Mouse (Mus musculus): ENCODE results near the gene Mcrip2. TPM values are rescaled to one million over a fixed set of nuclear protein-coding genes. Genes with fewer than 3 reads are reported as not detected.

Gene Mcrip2
- total RNA-seq, 2 experiments from 2014 or later: 16.7 to 18.3 TPM

- DNase-seq: no peak
- intact Hi-C loops (cut with DNase I): no loop called here
Observed at GRCm38 (mm10) chr17:25824362-25825142, 44.0 kb downstream of the Mcrip2 start.

- intact Hi-C loops (cut with DNase I): no loop called here
Observed at GRCm38 (mm10) chr17:25823452-25823851, 45.1 kb downstream of the Mcrip2 start, which contains the start of gene Wdr24. Gene Wdr24, plus strand, starts transcription at chr17:25823627.

GRCm38 (mm10) chr17:25818851-25819780 lies 49.4 kb downstream of the Mcrip2 start:
- no peak for DNase-seq
- intact Hi-C loops (cut with DNase I): no loop called here

More at GRCm38 (mm10) chr17:25823452-25823851, 45.1 kb downstream of the Mcrip2 start, which contains the start of gene Wdr24:
- peak; percentile 72 for DNase-seq

- DNase-seq: no peak
- intact Hi-C loops (cut with DNase I): no loop called here
Observed at GRCm38 (mm10) chr17:25817662-25818061, 50.9 kb downstream of the Mcrip2 start.

Small RNA genes lying within 50 kb of the gene (microRNA-seq; reads per million reads assigned to microRNA genes)
- 2.1 reads per million for gene Mir3082

Other genes starting within 250 kb of the Mcrip2 start
- 10 to 100 TPM in 1 of 2 experiments, 1 to 10 TPM in 1; 9.9 to 16.3 TPM for gene Gng13, start 151.6 kb downstream of the Mcrip2 start, total RNA-seq (2021)
- 1 to 10 TPM; 4.3 to 5.8 TPM for gene Chtf18, start 141.3 kb downstream of the Mcrip2 start, total RNA-seq (2021)
- 10 to 100 TPM; 21.1 to 25.4 TPM for gene Rpusd1, start 141.1 kb downstream of the Mcrip2 start, total RNA-seq (2021)
- gene Mslnl, start 132.7 kb downstream of the Mcrip2 start, total RNA-seq (2021): not detected
- 1 to 10 TPM; 3.0 to 3.9 TPM for gene Msln, start 114.4 kb downstream of the Mcrip2 start, total RNA-seq (2021)
- gene Narfl, start 95.0 kb downstream of the Mcrip2 start, total RNA-seq (2021): 10 to 100 TPM; 24.1 to 25.1 TPM
- 10 to 100 TPM; 82.0 to 98.4 TPM for gene Haghl, start 83.1 kb downstream of the Mcrip2 start, total RNA-seq (2021)
- not detected for gene Ccdc78, start 82.2 kb downstream of the Mcrip2 start, total RNA-seq (2021)
- gene Fam173a, start 75.9 kb downstream of the Mcrip2 start, total RNA-seq (2021): 10 to 100 TPM; 50.6 to 61.1 TPM
- gene AC134908.4, start 73.1 kb downstream of the Mcrip2 start, total RNA-seq (2021): not detected
- gene Metrn, start 71.6 kb downstream of the Mcrip2 start, total RNA-seq (2021): 10 to 100 TPM; 45.8 to 56.7 TPM
- 100 to 1,000 TPM; 130 to 132 TPM for gene Fbxl16, start 59.7 kb downstream of the Mcrip2 start, total RNA-seq (2021)
- gene Wdr24, start 45.1 kb downstream of the Mcrip2 start, total RNA-seq (2021): 10 to 100 TPM; 25.2 to 26.5 TPM
- gene Jmjd8, start 39.9 kb downstream of the Mcrip2 start, total RNA-seq (2021): 10 to 100 TPM; 54.8 to 55.1 TPM
- gene Stub1, start 35.4 kb downstream of the Mcrip2 start, total RNA-seq (2021): 100 to 1,000 TPM; 162 to 171 TPM
- gene Rhbdl1, start 31.5 kb downstream of the Mcrip2 start, total RNA-seq (2021): 10 to 100 TPM; 58.5 to 61.5 TPM
- gene Gm20683, start 27.0 kb downstream of the Mcrip2 start, total RNA-seq (2021): 10 to 100 TPM; 22.7 to 26.6 TPM
- 10 to 100 TPM; 58.5 to 65.2 TPM for gene Rhot2, start 23.9 kb downstream of the Mcrip2 start, total RNA-seq (2021)
- gene Wdr90, start 7.3 kb downstream of the Mcrip2 start, total RNA-seq (2021): 10 to 100 TPM; 37.4 to 39.4 TPM
- 10 to 100 TPM; 24.1 to 25.8 TPM for gene Mettl26, start 6.3 kb upstream of the Mcrip2 start, total RNA-seq (2021)
- 1 to 10 TPM; 1.3 to 2.2 TPM for gene Wfikkn1, start 12.1 kb upstream of the Mcrip2 start, total RNA-seq (2021)
- 10 to 100 TPM; 47.0 to 47.2 TPM for gene Rab40c, start 51.0 kb upstream of the Mcrip2 start, total RNA-seq (2021)
- 100 to 1,000 TPM in 1 of 2 experiments, 10 to 100 TPM in 1; 87.1 to 104 TPM for gene Pigq, start 76.2 kb upstream of the Mcrip2 start, total RNA-seq (2021)
- gene Nhlrc4, start 76.2 kb upstream of the Mcrip2 start, total RNA-seq (2021): not detected
- not detected for gene A930017K11Rik, start 83.8 kb upstream of the Mcrip2 start, total RNA-seq (2021)
- gene Capn15, start 117.0 kb upstream of the Mcrip2 start, total RNA-seq (2021): 10 to 100 TPM; 42.2 to 45.9 TPM
- 10 to 100 TPM; 79.6 to 82.5 TPM for gene Rab11fip3, start 200.8 kb upstream of the Mcrip2 start, total RNA-seq (2021)
- 10 to 100 TPM; 21.7 to 24.3 TPM for gene Decr2, start 221.6 kb upstream of the Mcrip2 start, total RNA-seq (2021)
- gene Nme4, start 226.8 kb upstream of the Mcrip2 start, total RNA-seq (2021): 1 to 10 TPM; 8.9 to 9.6 TPM
- 1 to 10 TPM; 7.0 to 7.7 TPM for gene Tmem8, start 244.5 kb upstream of the Mcrip2 start, total RNA-seq (2021)